Mouse (Mus musculus) bone marrow, adult 2 months (tissue): ENCODE data around the gene Mmp24. TPM values are rescaled to one million over a fixed set of nuclear protein-coding genes. Genes with fewer than 3 reads are reported as not detected.

Experiments
- H3K27ac ChIP-seq: fragments of 200-500 bp; 2 replicates; pipeline ENCODE4 v1.5.1; 2012; ENCODE audit warnings: low read depth, mild to moderate bottlenecking, control low read depth, inconsistent platforms, low read length; ENCODE audit not compliant: control insufficient read depth, poor library complexity, insufficient read depth
- H3K4me1 ChIP-seq: fragments of 200-500 bp; 2 replicates; pipeline ENCODE4 v1.6.1; 2011; ENCODE audit warnings: low read length; ENCODE audit not compliant: control insufficient read depth, insufficient read depth
- H3K4me3 ChIP-seq: fragments of 200-500 bp; replicated peaks from 2 replicates; pipeline ENCODE3; 2011; ENCODE audit warnings: mild to moderate bottlenecking, low read depth, low read length, control low read depth; ENCODE audit not compliant: control insufficient read depth
- CTCF ChIP-seq: fragments of 200-500 bp; IDR thresholded peaks from 2 replicates; pipeline ENCODE4 v1.5.1; 2011; ENCODE audit warnings: low read length, control low read depth; ENCODE audit not compliant: control insufficient read depth, insufficient read depth
- POLR2A ChIP-seq: fragments of 200-500 bp; IDR thresholded peaks from 2 replicates; pipeline ENCODE4 v1.6.1; 2011; ENCODE audit warnings: low read depth, mild to moderate bottlenecking, control low read depth, low read length, borderline replicate concordance; ENCODE audit not compliant: control insufficient read depth
- WGBS: fragments of 180-500 bp; shearing (Covaris S2); methylation state at CpG from one replicate; pipeline ENCODE4 v1.1.7; 2018; 5-methylcytosine and 5-hydroxymethylcytosine counted together
- polyA plus RNA-seq: library from polyadenylated mRNA; stranded (reverse); fragments of >200 nt; gene quantifications from 2 replicates; pipeline ENCODE4 v1.2.4, GENCODE M21; 2011; ENCODE audit warnings: low replicate concordance; ENCODE audit not compliant: missing spikeins, insufficient read depth, insufficient read length

Mmp24 gene
- polyA plus RNA-seq, 1 experiment = not detected

DNA sequence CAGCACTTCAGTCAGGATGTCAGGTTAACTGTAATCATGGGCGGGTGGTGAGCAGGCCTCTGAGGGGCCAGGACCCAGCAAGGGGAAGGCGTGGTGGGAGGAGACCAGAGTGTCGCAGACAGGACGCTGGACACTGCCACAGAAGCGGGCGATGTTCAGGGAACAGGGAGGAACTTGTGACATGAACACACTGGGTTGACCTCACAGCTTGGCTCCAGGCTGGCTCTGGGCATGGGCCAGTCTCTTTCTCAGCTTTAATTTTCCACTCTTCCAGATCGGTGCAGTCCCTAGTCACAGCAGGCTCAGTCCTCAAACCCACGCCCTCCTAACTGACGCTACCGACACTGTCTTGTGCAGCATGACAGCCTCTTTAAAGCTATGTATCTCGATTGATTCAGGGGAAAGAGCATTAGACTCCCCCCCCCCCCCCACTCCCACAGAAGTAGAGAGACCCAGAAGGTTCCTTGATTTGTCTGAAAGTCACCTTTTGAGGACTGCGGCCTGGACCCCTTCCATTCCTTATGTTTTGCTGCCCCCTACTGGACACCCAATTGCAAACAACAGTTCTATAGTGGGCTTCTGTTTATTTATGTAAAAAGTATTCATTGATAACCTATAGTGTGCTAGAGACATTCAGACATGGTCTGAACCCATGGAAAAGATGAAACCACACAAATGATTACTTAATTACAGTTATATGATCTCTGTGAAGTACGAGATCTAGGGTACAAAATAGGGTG is 10.3 kb upstream of the Mmp24 start:
- 66% methylated on average over 13 of the region's 13 CpGs for WGBS
- TF ChIP-seq CTCF (peak; percentile 53), POLR2A (no peak)
- Histone ChIP-seq H3K27ac (no peak overlapping the region), H3K4me1 (no peaks in the 10 kb centered on the region), H3K4me3 (no peak overlapping the region)

DNA sequence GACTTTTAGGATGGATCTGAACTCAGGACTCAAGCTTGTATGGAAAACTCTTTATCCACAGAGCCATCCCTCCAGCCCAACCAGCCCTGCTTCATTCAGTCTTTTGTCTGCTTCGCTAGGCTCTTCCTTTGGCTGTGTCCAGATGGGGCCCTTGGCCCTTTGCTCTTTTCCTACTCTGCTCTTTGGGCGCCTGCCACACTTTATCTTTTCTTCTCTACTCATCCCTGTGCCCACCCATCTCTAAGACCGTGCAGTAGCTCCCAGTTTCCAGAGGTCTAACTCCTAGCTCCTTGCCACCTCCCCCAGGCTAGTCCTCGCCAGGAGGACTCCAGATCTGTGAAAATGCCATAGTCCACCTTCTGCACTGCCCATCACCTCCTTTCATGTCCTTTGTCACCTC is 1.5 kb upstream of the Mmp24 start:
- no peak overlapping the region for H3K27ac ChIP-seq
- H3K4me1 ChIP-seq = no peaks in the 10 kb centered on the region
- 59% methylated on average over 4 of the region's 4 CpGs for WGBS
- no peak for TF ChIP-seq CTCF
- TF ChIP-seq POLR2A = no peak
- H3K4me3 ChIP-seq = no peak overlapping the region

DNA sequence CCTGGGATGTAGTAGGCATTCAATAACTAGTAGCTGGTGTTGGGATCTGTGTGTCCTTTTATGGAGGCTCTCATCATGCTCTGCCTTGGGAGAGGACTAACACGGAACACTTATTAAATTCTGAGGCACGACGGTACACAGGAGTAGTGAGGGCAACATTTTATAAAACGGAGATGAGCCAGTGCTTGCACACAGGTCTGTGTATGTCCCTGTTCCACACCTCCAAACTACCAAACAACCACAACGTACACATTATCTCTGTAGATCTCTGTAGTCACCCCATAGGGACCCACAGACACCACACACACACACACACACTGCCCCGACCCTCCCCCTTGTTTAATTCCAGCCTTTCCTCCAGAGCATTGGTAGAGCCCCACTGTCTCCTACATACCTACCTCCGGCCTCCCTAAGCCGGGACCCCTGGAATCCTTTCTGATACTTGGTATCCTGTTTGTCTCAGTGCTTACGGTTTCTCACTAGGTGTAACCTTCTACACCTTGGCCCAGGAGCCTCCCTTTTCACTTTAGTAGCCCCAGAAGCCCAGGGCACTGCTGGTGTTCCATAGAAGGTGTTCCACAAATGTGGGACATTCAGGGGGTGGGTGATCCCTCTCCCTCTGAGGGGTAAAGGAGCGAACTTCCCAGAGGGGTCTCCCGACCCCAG is 748 bp upstream of the Mmp24 start:
- 51% methylated on average over 11 of the region's 11 CpGs for WGBS
- no peak overlapping the region for H3K4me3 ChIP-seq

DNA sequence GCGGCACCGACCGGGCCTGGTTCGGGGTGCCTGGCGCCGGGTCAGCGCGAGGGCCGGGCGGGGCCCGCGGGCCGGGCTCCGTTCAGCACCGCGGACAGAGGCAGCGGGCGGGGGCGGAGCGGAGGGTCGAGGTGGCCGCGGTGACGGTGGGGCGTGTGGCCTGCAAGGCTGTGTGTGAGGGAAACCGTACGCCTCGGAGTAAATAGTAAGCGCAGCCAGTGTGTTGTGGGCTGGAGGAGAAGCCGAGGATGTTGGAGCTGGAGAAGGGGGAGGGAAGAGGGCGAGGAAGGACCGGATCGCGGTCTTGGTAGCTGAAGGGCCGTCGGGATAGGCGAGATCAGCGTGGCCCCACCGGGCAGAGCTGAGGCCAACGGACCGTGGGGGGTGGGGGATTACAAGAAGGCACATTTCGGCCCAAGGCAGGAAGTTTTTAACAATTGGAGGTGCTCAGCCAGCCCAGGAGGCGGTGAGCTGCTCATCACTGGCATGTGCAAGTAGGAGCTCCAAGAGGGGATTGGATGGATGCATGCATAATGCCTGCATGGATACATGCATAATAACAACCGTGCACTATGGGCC is 632 bp downstream of the Mmp24 start:
- WGBS = 7% methylated on average over 44 of the region's 44 CpGs
- TF ChIP-seq POLR2A = no peak
- no peak for TF ChIP-seq CTCF
- H3K4me3 ChIP-seq = no peak overlapping the region

More for the DNA sequence above, 748 bp upstream of the Mmp24 start:
- Histone ChIP-seq H3K4me1 (no peaks in the 10 kb centered on the region), H3K27ac (no peak overlapping the region)
- no peak for TF ChIP-seq POLR2A
- TF ChIP-seq CTCF = no peak

DNA sequence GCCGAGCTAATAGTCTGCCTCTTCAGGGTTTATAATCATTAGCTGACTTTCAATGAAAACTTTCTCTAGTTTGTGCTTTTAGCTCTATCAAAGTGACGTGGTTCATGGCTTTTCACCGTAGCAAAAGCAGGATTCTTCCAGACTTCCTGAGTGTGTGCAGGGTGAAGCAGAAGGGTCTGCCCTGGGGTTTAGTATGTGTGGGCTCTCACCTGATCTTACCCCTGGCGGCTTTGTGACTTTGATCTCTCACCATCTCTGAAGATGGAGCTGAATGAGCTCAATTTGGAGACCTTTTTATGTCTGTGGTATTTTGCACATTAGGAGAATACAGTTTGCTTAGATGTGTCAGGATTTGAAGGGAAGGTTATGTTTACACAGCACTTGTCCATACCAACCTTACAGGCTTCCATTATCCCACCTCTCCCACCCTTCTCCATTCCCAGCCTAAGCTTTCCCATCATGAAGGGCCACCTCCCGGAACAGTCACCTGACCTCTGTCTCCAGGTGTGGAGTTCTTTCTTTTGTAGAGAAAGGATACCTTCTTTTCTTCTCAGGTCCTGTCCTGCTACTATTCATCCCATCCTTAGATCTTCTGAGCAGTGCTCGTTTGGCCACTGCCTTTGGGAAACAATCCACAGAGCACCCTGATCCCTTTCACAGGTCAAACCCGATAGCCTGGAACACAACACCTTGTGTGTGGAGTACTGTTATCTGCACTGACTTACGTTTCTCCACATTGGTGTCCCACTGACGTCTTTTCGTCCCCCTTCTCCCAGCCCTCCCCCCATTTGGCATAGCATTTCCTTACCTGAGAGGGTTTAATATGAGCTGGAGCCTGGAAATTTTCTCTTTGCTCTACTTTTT is 1.9 kb downstream of the Mmp24 start:
- TF ChIP-seq POLR2A = no peak
- no peak for TF ChIP-seq CTCF
- WGBS = 55% methylated on average over 10 of the region's 10 CpGs
- no peaks in the 10 kb centered on the region; the same call in 1 of the 2 replicates for H3K4me1 ChIP-seq
- H3K4me3 ChIP-seq = no peak overlapping the region
- H3K27ac ChIP-seq = no peak overlapping the region

More for the DNA sequence above, 632 bp downstream of the Mmp24 start:
- H3K27ac ChIP-seq = no peak overlapping the region
- H3K4me1 ChIP-seq = no peaks in the 10 kb centered on the region; the same call in 1 of the 2 replicates

DNA sequence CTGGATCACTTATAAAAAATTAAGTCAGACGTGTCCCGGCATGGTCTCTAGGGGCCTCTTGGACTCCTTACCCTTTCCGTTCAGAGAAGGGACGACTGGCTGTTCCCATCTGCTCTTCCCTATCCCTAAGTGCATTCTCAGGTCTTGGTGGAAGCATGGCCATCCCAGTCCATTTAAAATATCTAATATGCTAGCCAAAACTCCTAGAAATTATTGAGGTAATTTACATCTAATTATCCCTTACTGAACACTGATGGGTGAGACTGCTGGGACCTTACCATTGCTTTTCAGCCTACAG is 2.5 kb downstream of the Mmp24 start:
- no peak for TF ChIP-seq POLR2A
- no peak for TF ChIP-seq CTCF
- Histone ChIP-seq H3K4me3 (no peak overlapping the region), H3K4me1 (no peaks in the 10 kb centered on the region; the same call in 1 of the 2 replicates), H3K27ac (no peak overlapping the region)
- 76% methylated on average over 4 of the region's 4 CpGs for WGBS

DNA sequence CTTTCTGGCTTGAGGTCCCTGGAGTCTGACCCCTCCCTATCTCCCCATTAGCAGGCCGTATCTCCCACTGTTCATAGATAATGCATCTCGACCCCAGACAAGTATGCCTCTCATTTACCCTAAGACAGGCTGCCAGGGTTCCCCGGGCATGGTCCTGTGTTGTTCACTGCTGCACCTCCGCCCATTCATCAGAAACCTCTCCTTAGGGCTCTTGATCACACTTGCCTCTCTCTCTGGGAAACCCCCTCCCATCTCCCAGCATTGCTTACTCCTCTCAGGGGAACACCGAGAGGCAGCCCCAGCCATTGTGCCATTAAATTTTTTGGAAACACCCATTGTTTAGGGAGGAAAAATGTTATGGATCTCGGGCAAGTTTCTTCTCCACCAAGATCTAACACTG is 2.9 kb downstream of the Mmp24 start:
- Histone ChIP-seq H3K4me3 (no peak overlapping the region), H3K4me1 (no peaks in the 10 kb centered on the region; the same call in 1 of the 2 replicates), H3K27ac (no peak overlapping the region)
- 62% methylated on average over 6 of the region's 6 CpGs for whole genome bisulfite sequencing
- TF ChIP-seq POLR2A = no peak
- no peak for TF ChIP-seq CTCF
